Mouse (Mus musculus) adipose tissue, adult 10 weeks (tissue): ENCODE data around the gene Cct8. TPM values are rescaled to one million over a fixed set of nuclear protein-coding genes. Genes with fewer than 3 reads are reported as not detected.

Experiments used
- polyA plus RNA-seq: library from polyadenylated mRNA; stranded (reverse); fragments of 350-450 nt; fragmentation: Illumina TruSeq; extraction: RNeasy Lipid Tissue Mini Kit (QIAGEN cat#74804); gene quantifications from one replicate; pipeline ENCODE4 v1.2.3, GENCODE M21; 2014; ENCODE audit warnings: low read depth, low replicate concordance

The Cct8 gene
- 109 TPM for polyA plus RNA-seq

DNA sequence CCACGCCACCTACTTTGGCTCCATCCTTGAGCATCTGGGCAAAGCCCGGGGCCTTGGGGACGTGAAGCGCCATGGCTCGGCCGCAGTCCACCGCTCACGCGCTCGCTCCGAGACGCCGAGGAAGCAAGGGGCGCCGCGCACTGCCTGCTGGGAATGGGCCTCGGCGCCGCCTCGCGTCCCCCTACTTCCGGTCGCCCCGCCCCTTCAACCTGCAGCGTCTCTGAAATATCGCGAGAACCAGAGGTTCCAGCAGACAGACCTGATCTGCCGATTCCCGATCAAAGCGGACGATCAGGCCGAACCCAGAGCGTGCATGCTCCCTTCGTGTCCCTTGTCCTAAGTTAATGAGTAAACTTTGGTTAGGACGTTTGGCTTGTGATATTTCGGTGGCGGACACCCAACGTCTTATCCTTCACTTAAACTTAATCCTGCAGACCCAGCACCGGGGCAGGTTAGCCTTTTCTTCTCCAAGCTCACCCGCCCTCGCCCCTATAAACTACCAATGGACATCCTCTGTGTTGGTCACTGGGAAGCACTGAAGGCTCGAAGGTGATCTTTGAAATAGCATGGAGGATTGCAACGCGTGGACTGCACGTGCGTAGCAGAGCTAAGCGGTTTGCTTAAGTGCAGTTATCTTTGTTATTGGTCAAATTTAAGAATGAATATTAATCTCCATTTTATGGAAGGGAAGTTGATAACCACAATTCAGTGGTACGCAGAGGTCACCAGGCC, at the start of gene Cct8:
Cct8 (minus strand) TSS at position 158 of the 732 bp plus-strand sequence.

GRCm38 (mm10) chr16:87454419-87455179, 41.1 kb downstream of the Cct8 start, which contains the start of gene Usp16:
TSS of gene Usp16 (plus strand) at chr16:87454703.

GRCm38 (mm10) chr16:87440184-87440686, 55.4 kb downstream of the Cct8 start, which contains the start of gene Rwdd2b:
TSS of gene Rwdd2b (minus strand) at chr16:87440573.

Other genes with a start within 250 kb of the Cct8 start
- gene N6amt1, start 141.7 kb downstream of the Cct8 start, polyA plus RNA-seq, result 28.6 TPM
- gene Ltn1, start 63.3 kb downstream of the Cct8 start, polyA plus RNA-seq, result 10.9 TPM
- gene Rwdd2b, start 55.3 kb downstream of the Cct8 start, polyA plus RNA-seq, result 4.7 TPM
- 41.0 TPM for gene Usp16, start 41.2 kb downstream of the Cct8 start, polyA plus RNA-seq
- gene Map3k7cl, start 57.5 kb upstream of the Cct8 start, polyA plus RNA-seq, result 9.0 TPM
- 13.5 TPM for gene Bach1, start 203.1 kb upstream of the Cct8 start, polyA plus RNA-seq